Mouse (Mus musculus): Measurements from ENCODE around the gene Poc1b.

Gene Poc1b

DNA sequence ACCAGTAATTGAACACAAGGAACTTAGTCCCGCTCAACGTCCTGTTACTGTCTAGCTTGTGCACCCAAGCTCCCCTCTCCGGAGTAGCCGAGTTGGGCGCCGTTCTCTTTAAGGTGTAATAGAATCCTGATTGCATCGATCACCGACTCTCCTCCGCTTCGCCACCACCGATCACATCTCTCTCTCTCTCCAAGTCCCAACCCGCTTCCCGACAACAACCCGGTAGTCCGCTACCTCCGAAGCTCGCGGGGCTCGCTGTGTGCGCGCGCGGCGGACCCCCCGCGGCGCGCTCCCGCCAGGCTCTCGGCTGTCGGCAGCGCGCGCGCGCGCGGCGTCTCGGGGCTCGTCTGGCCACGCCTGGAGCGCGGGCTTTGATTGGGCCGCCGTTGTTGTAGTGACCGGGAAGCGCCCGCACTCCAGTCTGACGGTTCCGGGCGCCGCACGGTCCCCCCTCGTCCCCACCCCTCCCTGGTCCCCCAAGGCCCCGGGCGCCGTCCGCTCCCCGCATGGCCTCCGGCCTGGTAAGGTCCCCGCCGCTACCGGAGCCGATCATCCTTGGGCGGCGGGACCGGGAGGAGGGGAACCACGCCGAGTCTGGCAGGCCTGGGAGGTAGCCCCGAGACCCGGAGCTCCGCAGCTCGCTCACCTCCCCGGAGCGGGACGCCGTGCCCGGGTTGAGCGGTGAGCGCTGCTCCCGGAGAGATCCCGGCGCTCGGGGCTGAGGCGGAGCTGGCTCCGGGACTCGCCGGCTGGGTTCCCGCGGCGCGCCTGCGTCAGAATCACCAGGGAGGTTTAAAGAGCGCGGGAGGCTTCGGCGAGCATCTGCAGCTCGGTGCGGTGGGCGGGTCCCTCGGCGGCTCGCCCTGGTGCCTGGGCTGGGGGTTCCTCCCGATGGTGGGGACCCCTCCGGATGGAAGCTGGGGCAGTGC lies at the start of gene Poc1b:
Poc1b (plus strand) TSS at position 334 of the 929 bp plus-strand sequence.
- in situ Hi-C loops (cut with MboI; ENCODE audit: low sequenced_read_pairs) = no loop called here

GRCm38 (mm10) chr10:99060588-99060987 lies 46.2 kb upstream of the Poc1b start:
- in situ Hi-C loops (cut with MboI; ENCODE audit: low sequenced_read_pairs) = no loop called here

GRCm38 (mm10) chr10:99061418-99061817 lies 45.4 kb upstream of the Poc1b start:
- in situ Hi-C loops (cut with MboI; ENCODE audit: low sequenced_read_pairs) = no loop called here

DNA sequence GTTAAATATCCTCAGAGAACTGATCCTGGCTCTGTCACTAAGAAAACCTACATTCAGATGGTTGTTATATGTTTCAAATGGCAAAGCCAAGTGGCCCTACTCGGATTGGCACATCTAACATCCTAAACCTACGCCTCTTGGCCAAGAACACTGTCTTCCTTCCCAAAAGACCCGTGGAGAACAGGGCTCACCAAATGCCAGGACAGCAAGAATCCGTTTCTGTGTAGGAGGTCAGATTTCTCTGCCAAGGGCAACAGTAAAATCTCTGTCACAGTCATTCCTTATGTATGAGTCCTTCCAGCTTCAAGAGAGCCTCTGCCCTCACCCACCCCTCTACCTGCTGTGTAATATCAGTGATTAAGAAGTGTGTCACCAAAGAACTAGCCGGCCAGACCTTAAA lies 44.3 kb upstream of the Poc1b start:
- in situ Hi-C loops (cut with MboI; ENCODE audit: low sequenced_read_pairs) = no loop called here

DNA sequence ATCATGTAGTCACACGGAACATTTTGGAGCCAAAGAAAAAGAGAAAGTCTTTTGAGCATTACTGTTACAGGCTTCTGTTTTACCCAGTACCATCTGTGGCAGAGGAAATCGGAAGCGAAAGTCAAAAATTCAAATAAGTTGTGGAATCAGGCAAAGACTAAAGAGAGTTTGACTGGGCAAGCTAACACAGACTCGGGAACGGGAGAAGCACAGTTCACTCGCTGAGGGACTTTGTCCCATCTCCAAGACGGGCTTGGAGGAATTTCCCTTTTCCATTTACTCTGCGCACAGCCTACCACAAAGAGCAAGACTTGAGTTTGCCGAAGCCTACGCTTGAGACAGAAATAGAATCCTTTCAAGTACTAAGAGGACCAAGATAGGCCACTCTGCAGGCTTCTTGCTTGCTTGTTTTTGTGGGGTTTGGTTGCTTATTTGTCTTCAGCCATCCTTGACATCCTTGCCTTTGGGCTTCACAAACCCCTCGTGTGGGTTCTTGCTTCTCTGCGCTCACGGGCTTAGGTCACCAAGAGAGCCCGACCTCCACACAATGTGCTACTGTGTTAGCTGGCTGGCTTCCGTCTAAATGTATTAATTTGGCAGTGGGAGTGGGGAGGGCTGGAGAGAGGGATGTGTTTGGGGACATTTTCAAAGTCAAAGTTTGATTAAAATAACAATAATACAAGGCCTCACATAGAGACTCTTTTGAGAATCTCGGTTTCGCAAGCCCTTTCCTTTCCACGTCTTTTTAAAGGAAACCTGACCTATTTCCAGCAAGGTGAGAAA lies 30.5 kb upstream of the Poc1b start:
- in situ Hi-C loops (cut with MboI; ENCODE audit: low sequenced_read_pairs) = loop anchor here (25.0 kb wide), 2 partner anchors 239 to 589 kb away; no protein-coding TSS in a partner anchor

- in situ Hi-C loops (cut with MboI; ENCODE audit: low sequenced_read_pairs) = loop anchor here (25.0 kb wide), 2 partner anchors 241 to 591 kb away; no protein-coding TSS in a partner anchor
Observed at GRCm38 (mm10) chr10:99078621-99079020, 28.2 kb upstream of the Poc1b start.

DNA sequence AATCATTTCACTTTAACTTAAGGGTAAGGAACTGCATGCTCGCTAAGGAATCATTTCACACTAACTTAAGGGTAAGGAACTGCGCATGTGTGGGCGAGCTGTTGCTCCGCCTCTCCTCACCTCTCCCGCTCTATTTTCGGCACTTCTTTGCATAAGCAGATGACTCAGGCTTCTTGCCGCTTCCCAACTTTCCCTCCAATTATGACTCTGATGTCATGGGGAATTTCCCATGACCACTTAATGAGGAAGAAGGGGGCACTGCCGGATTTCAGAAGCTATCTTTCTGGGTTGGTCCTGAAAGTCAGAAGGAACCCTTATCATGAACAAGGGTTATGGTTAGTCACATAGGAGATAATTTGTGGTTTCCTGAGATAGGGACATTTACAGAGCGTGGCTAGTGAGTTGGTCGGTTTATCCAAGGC lies 25.3 kb upstream of the Poc1b start:
- in situ Hi-C loops (cut with MboI; ENCODE audit: low sequenced_read_pairs) = loop anchor here (25.0 kb wide), 2 partner anchors 244 to 594 kb away; no protein-coding TSS in a partner anchor

- in situ Hi-C loops (cut with MboI; ENCODE audit: low sequenced_read_pairs) = loop anchor here (25.0 kb wide), 2 partner anchors 246 to 596 kb away; no protein-coding TSS in a partner anchor
Observed at GRCm38 (mm10) chr10:99083431-99084003, 23.3 kb upstream of the Poc1b start.

DNA sequence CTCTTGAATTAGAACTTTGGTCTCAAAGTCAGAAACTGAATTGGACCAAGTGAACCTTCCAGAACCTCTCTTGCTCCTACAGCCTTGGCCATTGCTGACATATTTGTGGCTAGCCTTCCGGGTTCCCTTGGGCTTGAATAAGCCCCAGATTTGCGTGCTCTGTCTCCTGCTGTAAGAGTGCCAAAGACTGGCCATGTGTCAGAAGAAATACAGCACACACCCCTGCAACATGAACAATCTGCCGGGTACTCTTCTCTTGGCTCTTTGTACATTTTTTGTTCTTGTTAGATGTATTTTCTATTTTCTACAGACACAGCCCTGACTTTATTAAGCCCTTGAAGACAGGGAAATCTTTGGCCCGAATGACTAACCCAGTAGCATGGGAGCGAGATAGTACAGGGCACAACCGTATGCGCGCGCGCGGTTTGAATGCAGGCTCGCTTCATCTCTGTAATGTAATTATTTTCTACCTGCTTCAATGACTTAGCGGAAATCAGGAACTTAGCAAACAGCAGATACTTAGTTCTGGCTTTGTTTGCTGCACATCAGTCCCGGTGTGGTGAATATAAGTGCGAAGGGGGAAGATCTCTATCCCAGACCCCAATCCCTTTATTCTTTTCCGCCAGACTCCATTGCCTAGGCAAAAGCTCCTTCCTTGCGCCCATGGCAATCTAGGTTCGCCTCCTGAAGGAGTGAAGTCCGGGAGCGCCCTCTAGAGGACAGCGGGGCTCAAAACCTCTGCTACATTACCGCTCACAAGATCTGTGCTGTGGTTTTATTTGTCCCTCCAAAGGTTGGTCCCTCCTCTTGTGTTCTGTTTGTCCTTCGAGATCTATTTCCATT lies 22.2 kb upstream of the Poc1b start:
- in situ Hi-C loops (cut with MboI; ENCODE audit: low sequenced_read_pairs) = loop anchor here (25.0 kb wide), 2 partner anchors 247 to 597 kb away; no protein-coding TSS in a partner anchor

- in situ Hi-C loops (cut with MboI; ENCODE audit: low sequenced_read_pairs) = loop anchor here (25.0 kb wide), 2 partner anchors 248 to 598 kb away; no protein-coding TSS in a partner anchor
Observed at GRCm38 (mm10) chr10:99085240-99085587, 21.6 kb upstream of the Poc1b start.

- in situ Hi-C loops (cut with MboI; ENCODE audit: low sequenced_read_pairs) = loop anchor here (25.0 kb wide), 2 partner anchors 249 to 599 kb away; no protein-coding TSS in a partner anchor
Observed at GRCm38 (mm10) chr10:99086029-99086428, 20.8 kb upstream of the Poc1b start.

DNA sequence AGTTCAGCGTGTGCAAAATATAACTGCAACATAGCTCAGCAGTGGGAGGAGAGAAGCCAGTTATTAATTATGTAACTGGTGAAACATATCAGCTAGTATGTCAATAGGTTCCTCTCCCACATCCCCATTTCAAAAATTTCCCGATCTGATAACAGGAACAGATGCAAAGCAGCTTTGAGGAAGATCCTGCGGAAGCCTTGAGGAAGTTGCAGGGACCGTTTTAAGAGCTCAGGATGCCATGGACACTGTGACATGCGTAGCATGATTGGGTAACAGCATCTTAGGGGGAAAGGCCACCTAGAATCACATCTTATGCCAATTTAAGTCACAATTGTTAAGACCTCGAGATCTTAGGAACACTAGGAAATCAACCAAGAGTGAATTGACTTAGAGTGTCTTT lies 16.9 kb upstream of the Poc1b start:
- in situ Hi-C loops (cut with MboI; ENCODE audit: low sequenced_read_pairs) = loop anchor here (25.0 kb wide), 2 partner anchors 253 to 603 kb away; no protein-coding TSS in a partner anchor

GRCm38 (mm10) chr10:99093364-99093763 lies 13.5 kb upstream of the Poc1b start:
- in situ Hi-C loops (cut with MboI; ENCODE audit: low sequenced_read_pairs) = loop anchor here (25.0 kb wide), 2 partner anchors 256 to 606 kb away; no protein-coding TSS in a partner anchor

DNA sequence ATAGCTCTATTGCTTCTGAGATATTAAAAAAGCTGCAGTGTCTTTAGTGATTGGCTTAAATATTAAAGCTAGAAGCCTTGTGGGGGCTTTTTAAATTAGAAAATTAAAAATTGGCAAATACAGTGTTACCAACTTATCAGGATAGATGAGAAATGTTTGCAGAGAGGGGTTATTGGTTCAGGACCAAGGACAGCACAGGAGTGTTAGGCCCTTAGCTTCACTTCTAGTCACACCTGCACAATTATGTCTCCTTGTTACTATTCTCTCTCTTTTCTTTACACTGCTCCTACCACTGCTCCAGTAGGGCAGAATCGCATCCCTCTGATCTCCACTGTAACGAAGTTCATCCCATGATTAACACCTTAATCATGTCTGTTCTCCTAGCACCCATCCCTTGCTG lies 11.7 kb upstream of the Poc1b start:
- in situ Hi-C loops (cut with MboI; ENCODE audit: low sequenced_read_pairs) = loop anchor here (25.0 kb wide), 2 partner anchors 258 to 608 kb away; no protein-coding TSS in a partner anchor

GRCm38 (mm10) chr10:99097374-99097773 lies 9.5 kb upstream of the Poc1b start:
- in situ Hi-C loops (cut with MboI; ENCODE audit: low sequenced_read_pairs) = loop anchor here (25.0 kb wide), 2 partner anchors 260 to 610 kb away; no protein-coding TSS in a partner anchor

GRCm38 (mm10) chr10:99105522-99105921 lies 1.3 kb upstream of the Poc1b start:
- in situ Hi-C loops (cut with MboI; ENCODE audit: low sequenced_read_pairs) = no loop called here

DNA sequence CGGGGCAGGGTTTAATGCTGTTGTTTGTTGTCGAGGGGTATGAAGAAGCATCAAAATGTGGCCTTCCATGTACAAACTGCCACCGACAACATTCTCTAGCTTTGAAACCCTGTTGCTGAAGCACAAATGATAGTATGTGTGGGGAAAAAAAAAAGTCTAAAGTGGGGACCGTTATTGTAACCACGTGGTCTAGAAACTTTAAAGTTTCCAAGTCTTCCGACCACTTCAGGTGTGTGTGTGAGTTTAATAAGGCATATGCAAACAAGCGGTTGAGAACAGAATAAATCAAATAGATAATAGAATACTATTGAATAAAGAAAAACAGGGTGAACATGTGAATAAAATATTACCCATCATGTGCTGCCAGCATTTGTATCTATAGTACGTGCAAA lies 529 bp upstream of the Poc1b start:
- in situ Hi-C loops (cut with MboI; ENCODE audit: low sequenced_read_pairs) = no loop called here

DNA sequence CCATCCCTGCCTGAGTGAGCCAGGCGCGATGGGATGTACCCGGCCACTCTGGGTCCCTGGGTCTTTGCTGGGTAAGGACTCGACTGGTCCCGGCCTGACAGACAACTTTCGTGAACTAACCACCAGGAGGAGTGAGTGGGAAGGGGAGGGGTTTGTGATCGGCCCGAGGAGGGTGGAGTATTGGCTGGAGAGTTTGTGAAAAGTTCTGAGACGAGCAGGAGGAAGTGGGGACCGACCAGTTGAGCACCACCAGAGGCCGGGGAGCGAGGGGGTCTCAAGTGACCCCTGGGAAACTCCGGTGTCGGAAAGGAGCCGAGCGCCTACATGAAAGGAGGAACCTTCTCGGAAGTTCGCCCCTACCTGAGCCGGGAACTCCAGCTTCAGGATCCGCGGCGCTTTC lies 1.1 kb downstream of the Poc1b start, which contains the start of gene Galnt4:
Galnt4 (plus strand) TSS at position 196 of the 400 bp plus-strand sequence.
- in situ Hi-C loops (cut with MboI; ENCODE audit: low sequenced_read_pairs) = no loop called here

DNA sequence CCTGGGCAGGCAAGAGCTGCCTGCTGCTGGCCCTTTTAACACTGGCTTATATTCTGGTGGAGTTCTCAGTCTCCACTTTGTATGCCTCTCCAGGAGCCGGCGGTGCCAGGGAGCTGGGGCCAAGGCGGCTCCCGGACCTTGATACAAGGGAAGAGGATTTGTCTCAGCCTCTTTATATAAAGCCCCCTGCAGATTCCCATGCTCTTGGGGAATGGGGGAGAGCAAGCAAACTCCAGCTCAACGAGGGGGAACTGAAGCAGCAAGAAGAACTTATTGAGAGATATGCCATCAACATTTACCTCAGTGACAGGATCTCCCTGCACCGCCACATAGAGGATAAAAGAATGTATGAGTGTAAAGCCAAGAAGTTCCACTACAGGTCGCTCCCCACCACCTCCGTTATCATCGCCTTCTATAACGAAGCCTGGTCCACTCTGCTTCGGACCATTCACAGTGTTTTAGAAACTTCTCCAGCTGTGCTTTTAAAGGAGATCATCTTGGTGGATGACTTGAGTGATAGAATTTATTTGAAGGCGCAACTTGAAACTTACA lies 1.7 kb downstream of the Poc1b start:
- in situ Hi-C loops (cut with MboI; ENCODE audit: low sequenced_read_pairs) = no loop called here
